Mouse (Mus musculus) midbrain, embryonic 10.5 days (tissue): ENCODE data around the gene Lmo3. TPM values are rescaled to one million over a fixed set of nuclear protein-coding genes. Genes with fewer than 3 reads are reported as not detected.

Experiments
- DNase-seq: peaks from one replicate; pipeline ENCODE4 v3.0.0-alpha.2; 2017; ENCODE audit warnings: low spot score
- H3K27ac ChIP-seq: fragments of 300-500 bp; sonication (generic); replicated peaks from 2 replicates; pipeline ENCODE4 v1.5.1; 2016; ENCODE audit warnings: mild to moderate bottlenecking
- H3K27me3 ChIP-seq: fragments of 300-500 bp; sonication (generic); 2 replicates; pipeline ENCODE4 v1.6.1; 2016; ENCODE audit warnings: low read depth, mild to moderate bottlenecking; ENCODE audit not compliant: poor library complexity, severe bottlenecking
- H3K36me3 ChIP-seq: fragments of 300-500 bp; sonication (generic); 2 replicates; pipeline ENCODE4 v1.6.1; 2016; ENCODE audit warnings: mild to moderate bottlenecking, moderate library complexity
- H3K4me1 ChIP-seq: fragments of 300-500 bp; sonication (generic); 2 replicates; pipeline ENCODE4 v1.6.1; 2016
- H3K4me3 ChIP-seq: fragments of 300-500 bp; sonication (generic); 2 replicates; pipeline ENCODE4 v1.5.1; 2016; ENCODE audit warnings: mild to moderate bottlenecking, moderate library complexity
- H3K9me3 ChIP-seq: fragments of 300-500 bp; sonication (generic); replicated peaks from 2 replicates; pipeline ENCODE4 v1.6.1; 2016; ENCODE audit warnings: mild to moderate bottlenecking
- WGBS: fragments of 180-500 bp; shearing (Covaris S2); methylation state at CpG from one replicate; pipeline ENCODE4 v1.1.7; 2016; 5-methylcytosine and 5-hydroxymethylcytosine counted together
- polyA plus RNA-seq: library from polyadenylated mRNA; unstranded; fragments of >200 nt; fragmentation: Nextera tagmentation; extraction: Ambion mirVana; gene quantifications from 2 replicates; pipeline ENCODE4 v1.2.1, GENCODE M21; 2016

Lmo3 gene
- polyA plus RNA-seq, 1 experiment from 2014 or later, result 25.6 TPM

DNA sequence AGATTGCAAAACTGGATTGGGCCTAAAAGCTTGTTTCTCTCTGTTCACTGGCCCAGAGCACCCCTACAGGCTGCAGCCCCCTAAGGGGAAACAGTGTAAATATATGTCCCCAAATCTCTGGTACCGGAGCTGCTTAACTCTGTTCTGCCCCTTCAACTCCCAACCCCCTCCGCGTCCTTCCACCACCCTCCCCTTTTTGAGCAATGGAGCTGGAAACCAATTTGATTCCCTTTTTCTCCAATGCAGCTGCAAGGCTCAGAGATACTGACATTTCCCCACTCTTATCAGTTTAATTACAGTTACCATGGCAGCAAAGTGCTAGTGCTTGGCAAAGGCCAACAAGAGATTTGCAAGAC lies 161.3 kb downstream of the Lmo3 start:
- H3K27me3 ChIP-seq, result peaks cover 11% of the 10 kb centered on the region
- H3K27ac ChIP-seq, result peak overlapping the region; percentile 91
- H3K36me3 ChIP-seq, result peaks cover 10% of the 10 kb centered on the region
- H3K4me3 ChIP-seq, result peak overlapping the region; percentile 59
- 1% methylated on average over 3 of the region's 3 CpGs for WGBS
- no peaks in the 10 kb centered on the region for H3K9me3 ChIP-seq
- peaks cover 57% of the 10 kb centered on the region for H3K4me1 ChIP-seq
- DNase-seq, result peak; percentile 57

DNA sequence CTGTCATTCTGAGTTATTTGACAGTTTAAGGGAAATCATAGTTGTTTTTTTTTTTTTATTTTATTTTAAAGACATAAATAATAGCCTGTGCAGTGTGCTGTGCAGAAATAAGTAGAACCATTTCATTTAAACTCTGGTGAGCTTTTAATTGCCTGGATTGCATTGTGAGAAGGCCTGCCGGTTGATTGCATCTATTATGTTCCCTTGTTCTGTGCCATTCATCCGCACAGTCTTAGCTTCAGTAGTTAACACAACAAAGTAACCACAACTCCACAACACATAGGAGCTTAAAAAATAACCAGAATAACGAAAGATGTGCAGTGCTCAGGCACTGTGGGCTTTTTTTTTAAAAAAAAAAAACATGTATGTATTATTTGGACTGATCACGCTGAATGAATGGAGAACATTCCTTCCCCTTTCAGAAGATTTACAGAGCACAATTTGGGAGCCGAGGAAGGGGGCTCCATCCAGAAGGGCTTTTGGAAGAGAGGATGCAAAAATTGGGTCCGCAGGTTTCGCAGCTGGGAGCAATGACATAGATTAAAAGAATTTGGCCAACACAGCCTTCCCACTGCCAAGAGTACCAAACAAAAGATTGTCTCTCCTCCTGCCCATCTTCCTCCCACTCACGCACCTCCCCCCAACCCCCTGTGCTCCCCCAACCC lies 161.8 kb downstream of the Lmo3 start:
- Histone ChIP-seq H3K27me3 (peaks cover 11% of the 10 kb centered on the region), H3K4me1 (peaks cover 56% of the 10 kb centered on the region), H3K36me3 (peaks cover 11% of the 10 kb centered on the region), H3K4me3 (peak overlapping the region; percentile 59), H3K27ac (peak overlapping the region; percentile 91), H3K9me3 (no peaks in the 10 kb centered on the region)
- 11% methylated on average over 8 of the region's 8 CpGs for WGBS
- no peak for DNase-seq

- H3K4me3 ChIP-seq, result no peak overlapping the region
- DNase-seq, result no peak
- no peaks in the 10 kb centered on the region for H3K9me3 ChIP-seq
- no peaks in the 10 kb centered on the region for H3K4me1 ChIP-seq
- H3K36me3 ChIP-seq, result peaks cover 11% of the 10 kb centered on the region
- no peak overlapping the region for H3K27ac ChIP-seq
- H3K27me3 ChIP-seq, result no peaks in the 10 kb centered on the region
- 95% methylated on average over 3 of the region's 3 CpGs for WGBS
Measured at GRCm38 (mm10) chr6:138412075-138412474, 169.7 kb downstream of the Lmo3 start.

DNA sequence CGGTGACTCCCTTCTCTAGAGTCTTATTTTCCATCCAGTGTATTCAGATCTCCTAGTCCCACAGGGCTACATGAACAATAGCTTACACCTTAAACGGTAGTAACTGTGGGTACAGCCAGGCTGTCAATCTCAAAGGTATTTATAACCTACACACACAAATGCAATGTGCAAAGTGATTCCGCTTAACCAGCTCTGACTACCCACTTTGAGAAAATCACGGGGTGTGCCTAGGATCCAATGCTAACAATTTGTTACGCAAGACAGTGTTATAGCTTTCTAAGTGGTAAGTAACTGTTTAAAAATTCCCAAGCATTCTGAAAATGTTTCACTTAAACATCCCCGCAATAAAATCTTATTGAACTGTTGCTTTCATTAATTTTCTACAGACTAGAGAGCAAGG lies 179.7 kb downstream of the Lmo3 start:
- no peaks in the 10 kb centered on the region for H3K9me3 ChIP-seq
- peaks cover 4% of the 10 kb centered on the region; the same call in 1 of the 2 replicates for H3K4me1 ChIP-seq
- WGBS, result 90% methylated on average over 6 of the region's 6 CpGs
- H3K4me3 ChIP-seq, result no peak overlapping the region
- H3K27me3 ChIP-seq, result no peaks in the 10 kb centered on the region
- no peak for DNase-seq
- 0 out of 2 replicates have a peak, but pooled peaks cover 2% of the 10 kb centered on the region for H3K36me3 ChIP-seq
- no peak overlapping the region for H3K27ac ChIP-seq

GRCm38 (mm10) chr6:138398836-138399235 lies 182.9 kb downstream of the Lmo3 start:
- no peak for DNase-seq
- H3K9me3 ChIP-seq, result no peaks in the 10 kb centered on the region
- H3K36me3 ChIP-seq, result 0 out of 2 replicates have a peak, but pooled peaks cover 2% of the 10 kb centered on the region
- no peak overlapping the region for H3K27ac ChIP-seq
- H3K27me3 ChIP-seq, result no peaks in the 10 kb centered on the region
- peaks cover 4% of the 10 kb centered on the region; the same call in 1 of the 2 replicates for H3K4me1 ChIP-seq
- H3K4me3 ChIP-seq, result no peak overlapping the region
- 88% methylated on average over 1 of the region's 1 CpGs for WGBS

- no peak for DNase-seq
- H3K9me3 ChIP-seq, result no peaks in the 10 kb centered on the region
- no peaks in the 10 kb centered on the region for H3K36me3 ChIP-seq
- no peak overlapping the region for H3K27ac ChIP-seq
- no peaks in the 10 kb centered on the region for H3K27me3 ChIP-seq
- peaks cover 19% of the 10 kb centered on the region for H3K4me1 ChIP-seq
- no peak overlapping the region for H3K4me3 ChIP-seq
- 73% methylated on average over 5 of the region's 5 CpGs for WGBS
Measured at GRCm38 (mm10) chr6:138391085-138391484, 190.7 kb downstream of the Lmo3 start.

GRCm38 (mm10) chr6:138388168-138388936 lies 193.4 kb downstream of the Lmo3 start:
- WGBS, result 44% methylated on average over 18 of the region's 18 CpGs
- no peak overlapping the region for H3K27ac ChIP-seq

DNA sequence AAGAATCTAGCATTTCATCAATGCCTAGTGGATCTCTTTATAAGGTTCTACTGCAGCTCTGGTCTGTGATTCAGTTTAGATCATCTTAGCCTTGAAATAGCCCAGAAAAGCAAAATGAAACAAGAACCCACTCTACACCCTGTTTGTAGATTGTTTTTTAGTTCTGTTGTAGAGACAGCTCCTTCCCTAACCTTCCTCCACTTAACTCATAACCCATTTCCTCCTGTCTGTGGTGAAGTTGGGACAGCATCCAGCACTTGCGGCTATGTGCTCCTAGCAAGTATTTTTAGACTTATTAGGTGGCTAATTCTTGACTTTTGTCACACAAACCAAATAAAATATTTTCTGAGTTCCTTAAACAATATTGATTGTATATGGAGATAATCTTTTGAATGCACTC lies 198.6 kb downstream of the Lmo3 start:
- H3K9me3 ChIP-seq, result no peaks in the 10 kb centered on the region
- no peaks in the 10 kb centered on the region for H3K36me3 ChIP-seq
- no peak overlapping the region for H3K4me3 ChIP-seq
- no peak overlapping the region for H3K27ac ChIP-seq
- no peak for DNase-seq
- no peaks in the 10 kb centered on the region for H3K27me3 ChIP-seq
- peaks cover 3% of the 10 kb centered on the region for H3K4me1 ChIP-seq
- 98% methylated on average over 1 of the region's 1 CpGs for WGBS

More at GRCm38 (mm10) chr6:138388168-138388936, 193.4 kb downstream of the Lmo3 start:
- Histone ChIP-seq H3K9me3 (no peaks in the 10 kb centered on the region), H3K4me3 (no peak overlapping the region), H3K36me3 (no peaks in the 10 kb centered on the region), H3K27me3 (no peaks in the 10 kb centered on the region), H3K4me1 (peaks cover 19% of the 10 kb centered on the region)
- DNase-seq, result peak; percentile 15

DNA sequence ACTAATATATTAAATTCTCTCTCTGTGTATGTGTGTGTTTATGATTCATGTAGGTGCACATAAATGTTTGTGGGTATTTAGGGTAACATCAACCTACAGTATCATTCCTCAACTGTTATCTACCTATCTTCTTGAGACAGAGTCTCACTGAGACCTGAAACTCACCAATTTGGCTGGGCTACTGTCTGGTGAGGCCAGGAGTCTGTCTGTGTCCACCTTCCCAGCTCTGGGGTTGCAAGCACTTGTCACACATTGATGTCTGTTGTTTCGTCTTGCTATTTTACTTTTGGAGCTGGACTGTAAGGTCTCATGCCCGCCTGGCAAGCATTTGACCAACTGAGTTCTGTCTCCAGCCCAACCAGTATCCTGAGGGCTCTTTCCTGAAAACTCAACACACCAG lies 210.6 kb downstream of the Lmo3 start:
- peaks cover 7% of the 10 kb centered on the region; the same call in 1 of the 2 replicates for H3K4me1 ChIP-seq
- 92% methylated on average over 2 of the region's 2 CpGs for WGBS
- DNase-seq, result no peak
- H3K36me3 ChIP-seq, result 0 out of 2 replicates have a peak, but pooled peaks cover under 1% of the 10 kb centered on the region
- H3K27me3 ChIP-seq, result no peaks in the 10 kb centered on the region
- no peak overlapping the region for H3K27ac ChIP-seq
- no peak overlapping the region for H3K4me3 ChIP-seq
- H3K9me3 ChIP-seq, result no peaks in the 10 kb centered on the region

- Histone ChIP-seq H3K27ac (no peak overlapping the region), H3K4me1 (peaks cover 7% of the 10 kb centered on the region; the same call in 1 of the 2 replicates), H3K36me3 (0 out of 2 replicates have a peak, but pooled peaks cover 2% of the 10 kb centered on the region), H3K9me3 (no peaks in the 10 kb centered on the region), H3K27me3 (no peaks in the 10 kb centered on the region), H3K4me3 (no peak overlapping the region)
- DNase-seq, result no peak
- 83% methylated on average over 5 of the region's 5 CpGs for WGBS
Measured at GRCm38 (mm10) chr6:138364111-138364510, 217.7 kb downstream of the Lmo3 start.

DNA sequence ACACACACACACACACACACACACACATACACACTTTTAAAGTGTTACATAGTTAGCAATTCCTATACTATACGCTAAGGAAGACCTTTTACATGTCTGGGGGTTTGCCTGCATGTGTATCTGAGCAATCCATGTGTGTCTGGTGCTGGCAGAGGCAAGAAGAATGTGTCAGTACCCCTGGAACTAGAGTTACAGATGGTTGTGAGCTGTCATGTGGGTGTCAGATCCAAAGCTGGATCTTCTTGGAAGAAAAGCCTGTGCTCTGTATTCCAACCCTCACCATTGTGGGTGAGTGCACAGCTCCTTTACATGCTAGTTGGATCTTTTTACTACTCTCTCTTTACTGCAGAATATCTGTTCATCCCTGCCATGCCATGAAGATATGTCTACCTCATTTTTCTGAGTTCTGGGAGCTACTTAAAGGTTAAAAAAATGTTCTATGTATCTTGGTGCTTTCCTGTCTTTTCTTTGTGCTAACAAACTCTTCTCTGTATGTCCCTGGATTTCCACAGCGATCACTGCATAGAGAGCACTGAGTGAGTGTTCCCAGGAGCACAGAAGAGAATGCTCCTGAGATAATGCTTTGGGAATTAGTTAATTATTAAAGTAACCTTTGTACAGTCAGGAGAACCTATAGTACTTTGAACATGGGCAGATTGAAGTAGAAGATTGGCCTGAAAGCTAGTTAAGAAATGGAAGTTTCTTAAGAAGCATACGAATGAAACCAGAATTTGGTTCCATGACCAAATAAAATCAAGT lies 231.0 kb downstream of the Lmo3 start:
- 92% methylated on average over 3 of the region's 3 CpGs for WGBS
- no peak for DNase-seq

GRCm38 (mm10) chr6:138346558-138346957 lies 235.2 kb downstream of the Lmo3 start:
- Histone ChIP-seq H3K9me3 (peaks cover 15% of the 10 kb centered on the region), H3K4me3 (no peak overlapping the region), H3K27ac (no peak overlapping the region), H3K27me3 (no peaks in the 10 kb centered on the region), H3K4me1 (no peaks in the 10 kb centered on the region), H3K36me3 (no peaks in the 10 kb centered on the region)
- DNase-seq, result no peak
- WGBS, result 88% methylated on average over 4 of the region's 4 CpGs

More for the DNA sequence above, 231.0 kb downstream of the Lmo3 start:
- no peaks in the 10 kb centered on the region for H3K4me1 ChIP-seq
- no peak overlapping the region for H3K4me3 ChIP-seq
- no peaks in the 10 kb centered on the region for H3K27me3 ChIP-seq
- H3K9me3 ChIP-seq, result no peaks in the 10 kb centered on the region
- H3K27ac ChIP-seq, result no peak overlapping the region
- H3K36me3 ChIP-seq, result no peaks in the 10 kb centered on the region
